Mouse (Mus musculus) MEL (cell line): ENCODE data around the gene Stxbp5l. TPM values are rescaled to one million over a fixed set of nuclear protein-coding genes. Genes with fewer than 3 reads are reported as not detected.

Source experiments
- DNase-seq: peaks from one replicate; pipeline ENCODE4 v3.0.0; 2011; ENCODE audit warnings: low read depth, low spot score
- H3K27ac ChIP-seq: 2 replicates; pipeline ENCODE4 v1.5.1; 2012; ENCODE audit warnings: low read depth, mild to moderate bottlenecking, control low read depth, low read length, moderate library complexity; ENCODE audit not compliant: control insufficient read depth
- H3K27me3 ChIP-seq, 2 experiments: fragments of 150-350 bp in 1 of 2; sonication (generic) in 1 of 2; 2 replicates each; pipeline ENCODE4 v1.6.1; 2012; ENCODE audit warnings: low read length in 2 of 2, mild to moderate bottlenecking in 2 of 2, improper control_type of control experiment in 1 of 2, moderate library complexity in 1 of 2; ENCODE audit not compliant: insufficient read depth in 2 of 2, control insufficient read depth in 1 of 2
- H3K36me3 ChIP-seq, 2 experiments: 2 replicates each; pipeline ENCODE4 v1.6.1; 2012 to 2014; ENCODE audit warnings: low read length in 2 of 2, improper control_type of control experiment in 1 of 2, inconsistent platforms in 1 of 2, mild to moderate bottlenecking in 1 of 2; ENCODE audit not compliant: insufficient read depth in 2 of 2, control insufficient read depth in 1 of 2
- H3K4me1 ChIP-seq, 2 experiments: fragments of 150-350 bp in 1 of 2; sonication (generic) in 1 of 2; 2 replicates each; pipeline ENCODE4 v1.6.1; 2012; ENCODE audit warnings: low read length in 2 of 2, improper control_type of control experiment in 1 of 2, mild to moderate bottlenecking in 1 of 2; ENCODE audit not compliant: insufficient read depth in 2 of 2, control insufficient read depth in 1 of 2
- H3K4me3 ChIP-seq, 2 experiments: fragments of 150-350 bp in 1 of 2; sonication (generic) in 1 of 2; 2 replicates each; pipeline ENCODE4 v1.5.1; 2012; ENCODE audit warnings: low read depth in 2 of 2, low read length in 2 of 2, mild to moderate bottlenecking in 2 of 2, moderate library complexity in 2 of 2, control low read depth in 1 of 2, improper control_type of control experiment in 1 of 2; ENCODE audit not compliant: control insufficient read depth in 1 of 2, insufficient read depth in 1 of 2
- H3K79me2 ChIP-seq: 2 replicates; pipeline ENCODE4 v1.6.1; 2012; ENCODE audit warnings: mild to moderate bottlenecking, low read length, moderate library complexity; ENCODE audit not compliant: control insufficient read depth, poor library complexity, insufficient read depth
- H3K9ac ChIP-seq: 2 replicates; pipeline ENCODE4 v1.6.1; 2012; ENCODE audit warnings: low read depth, mild to moderate bottlenecking, control low read depth, low read length, moderate library complexity; ENCODE audit not compliant: control insufficient read depth, poor library complexity, severe bottlenecking
- H3K9me3 ChIP-seq: fragments of 150-350 bp; sonication (generic); replicated peaks from 2 replicates; pipeline ENCODE4 v1.6.1; 2012; ENCODE audit warnings: mild to moderate bottlenecking, low read length, improper control_type of control experiment, moderate library complexity; ENCODE audit not compliant: insufficient read depth
- GATA1 ChIP-seq: IDR thresholded peaks from 2 replicates; pipeline ENCODE4 v1.6.1; 2011; ENCODE audit warnings: low read depth, low read length, improper control_type of control experiment
- HCFC1 ChIP-seq: IDR thresholded peaks from 2 replicates; pipeline ENCODE4 v1.6.1; 2012; ENCODE audit warnings: low read depth, mild to moderate bottlenecking, inconsistent platforms, low read length, improper control_type of control experiment, moderate library complexity
- KAT2A ChIP-seq: conservative IDR thresholded peaks from 2 replicates; pipeline ENCODE4 v1.6.1; 2012; ENCODE audit warnings: low read depth, low read length, improper control_type of control experiment, inconsistent platforms
- MAFK ChIP-seq: IDR thresholded peaks from 2 replicates; pipeline ENCODE4 v1.6.1; 2011; ENCODE audit warnings: low read depth, mild to moderate bottlenecking, low read length, improper control_type of control experiment, borderline replicate concordance
- MAX ChIP-seq: IDR thresholded peaks from 2 replicates; pipeline ENCODE4 v1.6.1; 2011; ENCODE audit warnings: low read length, improper control_type of control experiment
- MAZ ChIP-seq: IDR thresholded peaks from 2 replicates; pipeline ENCODE4 v1.6.1; 2012; ENCODE audit warnings: low read depth, mild to moderate bottlenecking, inconsistent platforms, low read length, improper control_type of control experiment
- POLR2AphosphoS2 ChIP-seq: IDR thresholded peaks from 2 replicates; pipeline ENCODE4 v1.6.1; 2011; ENCODE audit warnings: low read length, improper control_type of control experiment
- POLR2AphosphoS5 ChIP-seq: IDR thresholded peaks from 2 replicates; pipeline ENCODE4 v1.6.1; 2012; ENCODE audit warnings: low read depth, borderline replicate concordance, mild to moderate bottlenecking, inconsistent platforms, low read length, moderate library complexity, mixed read lengths
- SIN3A ChIP-seq: IDR thresholded peaks from 2 replicates; pipeline ENCODE4 v1.6.1; 2012; ENCODE audit warnings: low read length, improper control_type of control experiment, inconsistent platforms
- ZC3H11A ChIP-seq: IDR thresholded peaks from 2 replicates; pipeline ENCODE4 v1.6.1; 2012; ENCODE audit warnings: low read depth, mild to moderate bottlenecking, inconsistent platforms, low read length, improper control_type of control experiment
- ZKSCAN1 ChIP-seq: IDR thresholded peaks from 2 replicates; pipeline ENCODE4 v1.6.1; 2012; ENCODE audit warnings: low read depth, mild to moderate bottlenecking, inconsistent platforms, low read length, improper control_type of control experiment, moderate library complexity
- ZMIZ1 ChIP-seq: IDR thresholded peaks from 2 replicates; pipeline ENCODE4 v1.6.1; 2012; ENCODE audit warnings: low read depth, mild to moderate bottlenecking, inconsistent platforms, low read length, improper control_type of control experiment, moderate library complexity
- polyA plus RNA-seq, 2 experiments: library from polyadenylated mRNA; stranded (reverse) in 1 of 2; unstranded in 1 of 2; fragments of >175 nt in 1 of 2; fragments of >200 nt in 1 of 2; gene quantifications; 2 replicates each; pipeline versions ENCODE4 v1.2.1 to v1.2.4; 2012; ENCODE audit warnings: low replicate concordance in 2 of 2, low read depth in 1 of 2; ENCODE audit not compliant: insufficient read length in 2 of 2, insufficient read depth in 1 of 2, missing spikeins in 1 of 2
- total RNA-seq: library from RNA; depleted of rRNA; stranded (reverse); fragments of 300-350 nt; gene quantifications from 2 replicates; pipeline ENCODE4 v1.2.3, GENCODE M21; 2012

Gene Stxbp5l
- total and polyA plus RNA-seq, 3 experiments, result not detected

DNA sequence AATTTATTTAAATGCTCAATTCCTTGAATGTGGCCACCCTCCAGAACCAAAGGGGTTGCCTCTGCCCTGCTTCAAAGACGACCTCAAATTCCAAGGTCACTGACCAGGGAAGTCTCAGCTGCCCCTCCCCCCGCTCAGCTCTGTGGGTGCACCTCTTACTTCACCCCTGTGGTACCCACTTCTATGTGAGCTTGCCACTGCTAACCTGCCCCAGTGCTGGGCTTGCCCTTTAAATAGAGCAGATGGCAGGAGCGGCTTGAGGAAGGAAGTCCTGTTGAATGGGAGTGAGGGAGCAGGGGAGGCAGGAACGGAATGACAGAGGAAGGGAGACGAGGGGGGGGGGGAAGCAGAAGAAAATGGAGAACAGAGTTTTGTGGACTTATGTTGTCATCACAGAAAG lies 276.0 kb downstream of the Stxbp5l start:
- Histone ChIP-seq H3K27me3 (peaks cover 0 to 7% of the 10 kb centered on the region in 2 experiments), H3K4me3 (no peak overlapping the region), H3K27ac (no peak overlapping the region), H3K9me3 (no peaks in the 10 kb centered on the region), H3K79me2 (no peaks in the 10 kb centered on the region), H3K4me1 (no peaks in the 10 kb centered on the region), H3K36me3 (no peaks in the 10 kb centered on the region), H3K9ac (no peak overlapping the region)
- DNase-seq, result no peak
- no peak for TF ChIP-seq ZC3H11A
- no peak for TF ChIP-seq SIN3A
- TF ChIP-seq MAFK, result no peak
- TF ChIP-seq ZKSCAN1, result no peak
- no peak for TF ChIP-seq POLR2AphosphoS2
- no peak for TF ChIP-seq MAX
- no peak for TF ChIP-seq HCFC1
- TF ChIP-seq MAZ, result no peak
- no peak for TF ChIP-seq ZMIZ1

DNA sequence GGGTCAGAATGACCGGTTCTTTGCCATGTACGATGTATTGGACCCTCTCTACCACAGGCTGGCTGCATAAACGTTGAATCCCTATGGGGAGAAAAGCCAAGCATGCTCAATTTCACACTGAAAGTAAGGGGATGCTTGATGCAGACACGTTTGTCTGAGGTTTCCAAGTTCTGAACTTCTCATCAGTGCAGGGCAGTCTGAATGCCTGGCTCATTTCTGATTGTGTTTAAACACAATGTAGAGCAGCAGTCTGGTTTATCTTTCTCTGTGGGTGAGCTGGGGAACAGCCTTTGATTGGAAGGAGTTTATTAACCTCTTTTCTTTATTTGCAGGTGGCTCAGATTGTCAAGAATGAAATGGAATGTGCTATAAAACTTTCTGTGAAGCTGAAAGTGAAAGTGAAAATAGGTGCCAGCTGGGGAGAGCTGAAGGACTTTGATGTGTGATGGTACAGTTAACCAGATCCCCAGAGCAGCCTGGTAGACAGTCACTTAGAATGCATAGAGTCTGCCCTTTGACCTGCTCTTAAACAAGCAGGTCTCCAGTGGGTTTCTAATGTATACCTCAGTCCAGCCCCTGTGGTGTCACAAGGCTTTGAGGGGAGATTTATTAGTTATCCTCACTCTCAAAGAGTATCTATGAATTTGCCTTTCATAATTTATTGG lies 290.5 kb downstream of the Stxbp5l start:
- Histone ChIP-seq H3K27me3 (no peaks in the 10 kb centered on the region), H3K4me1 (no peaks in the 10 kb centered on the region)
- TF ChIP-seq ZMIZ1, result no peak
- no peak for TF ChIP-seq KAT2A
- TF ChIP-seq GATA1, result no peak
- TF ChIP-seq, all 39 proteins: peak for 0
- DNase-seq, result no peak
- H3K36me3 ChIP-seq, result peaks cover 0 to 17% of the 10 kb centered on the region in 2 experiments; a peak in 3 of 4 replicates
- no peak overlapping the region for H3K27ac ChIP-seq
- H3K79me2 ChIP-seq, result no peaks in the 10 kb centered on the region
- no peaks in the 10 kb centered on the region for H3K9me3 ChIP-seq
- no peak overlapping the region for H3K4me3 ChIP-seq
- H3K9ac ChIP-seq, result no peak overlapping the region

DNA sequence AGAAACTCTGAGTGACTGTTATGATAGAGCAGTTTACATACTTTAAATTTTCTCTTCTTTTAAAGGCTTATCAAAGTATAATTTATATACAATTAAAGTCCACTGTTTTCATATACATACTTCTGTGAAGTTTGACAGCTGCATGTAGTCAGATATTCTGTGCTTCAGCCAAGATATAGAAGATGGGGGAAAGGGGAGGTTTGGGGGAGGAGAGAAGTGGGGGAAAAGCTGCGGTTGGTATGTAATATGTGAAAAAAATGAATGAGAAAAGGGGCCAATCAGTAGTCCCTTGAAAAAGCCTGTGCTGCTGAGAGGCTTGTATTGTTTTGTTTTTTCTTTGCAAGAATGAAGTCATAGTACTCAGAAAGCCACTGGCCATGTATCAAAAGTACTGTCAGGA lies 295.1 kb downstream of the Stxbp5l start:
- H3K36me3 ChIP-seq, result peaks cover 0 to 24% of the 10 kb centered on the region in 2 experiments; a peak in 3 of 4 replicates

More for the DNA sequence above, 295.1 kb downstream of the Stxbp5l start:
- TF ChIP-seq POLR2AphosphoS5 (no peak), HCFC1 (no peak), MAX (no peak), KAT2A (no peak), GATA1 (no peak)
- no peaks in the 10 kb centered on the region for H3K9me3 ChIP-seq
- H3K4me3 ChIP-seq, result no peak overlapping the region
- no peaks in the 10 kb centered on the region for H3K79me2 ChIP-seq
- no peaks in the 10 kb centered on the region for H3K4me1 ChIP-seq
- no peaks in the 10 kb centered on the region for H3K27me3 ChIP-seq
- no peak overlapping the region for H3K27ac ChIP-seq
- no peak overlapping the region for H3K9ac ChIP-seq
- no peak for DNase-seq
